Mouse (Mus musculus) heart, embryonic 16.5 days (tissue): ENCODE data around the gene Fem1b. TPM values are rescaled to one million over a fixed set of nuclear protein-coding genes. Genes with fewer than 3 reads are reported as not detected.

Source experiments
- ATAC-seq: fragments of 200-750 bp; cut with Nextera tagmentation; replicated peaks from 2 replicates; pipeline ENCODE4 v1.8.0; 2017; ENCODE audit warnings: moderate number of reproducible peaks; ENCODE audit not compliant: insufficient read depth, low FRiP score; ENCODE audit errors: extremely low read depth
- H3K27ac ChIP-seq: fragments of 300-500 bp; sonication (generic); 2 replicates; pipeline ENCODE4 v1.5.1; 2014; ENCODE audit warnings: mild to moderate bottlenecking, low read length, control low read depth, moderate library complexity
- H3K27me3 ChIP-seq: fragments of 300-500 bp; sonication (generic); 2 replicates; pipeline ENCODE4 v1.6.1; 2014; ENCODE audit warnings: low read length, mixed read lengths; ENCODE audit not compliant: control insufficient read depth, insufficient read depth
- H3K36me3 ChIP-seq: fragments of 300-500 bp; sonication (generic); 2 replicates; pipeline ENCODE4 v1.6.1; 2014; ENCODE audit not compliant: control insufficient read depth, insufficient read depth
- H3K4me1 ChIP-seq: fragments of 300-500 bp; sonication (generic); 2 replicates; pipeline ENCODE4 v1.6.1; 2014; ENCODE audit warnings: low read length, mixed read lengths; ENCODE audit not compliant: control insufficient read depth, insufficient read depth
- H3K4me2 ChIP-seq: fragments of 300-500 bp; sonication (generic); 2 replicates; pipeline ENCODE4 v1.6.1; 2014; ENCODE audit warnings: low read depth, mild to moderate bottlenecking, control low read depth, low read length
- H3K4me3 ChIP-seq: fragments of 300-500 bp; sonication (generic); 2 replicates; pipeline ENCODE4 v1.5.1; 2014; ENCODE audit warnings: mild to moderate bottlenecking, control low read depth, low read length
- H3K9ac ChIP-seq: fragments of 300-500 bp; sonication (generic); 2 replicates; pipeline ENCODE4 v1.6.1; 2014; ENCODE audit warnings: low read length, control low read depth
- H3K9me3 ChIP-seq: fragments of 300-500 bp; sonication (generic); replicated peaks from 2 replicates; pipeline ENCODE4 v1.6.1; 2016; ENCODE audit warnings: low read length; ENCODE audit not compliant: control insufficient read depth
- WGBS: fragments of 180-500 bp; shearing (Covaris S2); extraction: QIAGEN DNeasy Blood & Tissue Kit; methylation state at CpG from one replicate; pipeline ENCODE4 v1.1.7; 2014; 5-methylcytosine and 5-hydroxymethylcytosine counted together
- polyA plus RNA-seq: library from polyadenylated mRNA; unstranded; fragments of >200 nt; fragmentation: Nextera tagmentation; extraction: Ambion mirVana; gene quantifications from 2 replicates; pipeline ENCODE4 v1.2.1, GENCODE M21; 2015

Gene Fem1b
- polyA plus RNA-seq, 1 experiment from 2014 or later, result 12.1 TPM

- Histone ChIP-seq H3K9ac (no peak overlapping the region), H3K36me3 (peaks cover 4% of the 10 kb centered on the region; the same call in 1 of the 2 replicates), H3K27ac (no peak overlapping the region), H3K4me3 (no peak overlapping the region), H3K9me3 (no peaks in the 10 kb centered on the region), H3K4me1 (no peaks in the 10 kb centered on the region), H3K4me2 (no peak overlapping the region), H3K27me3 (no peaks in the 10 kb centered on the region)
- peak; percentile 46; the same call in 1 of the 2 replicates for ATAC-seq
- WGBS, result 1% methylated on average over 3 of the region's 3 CpGs
Observed at GRCm38 (mm10) chr9:62847694-62848093, 36.0 kb upstream of the Fem1b start.

GRCm38 (mm10) chr9:62844461-62844860, 32.7 kb upstream of the Fem1b start:
- H3K4me2 ChIP-seq, result no peak overlapping the region
- no peak overlapping the region for H3K4me3 ChIP-seq
- H3K27me3 ChIP-seq, result no peaks in the 10 kb centered on the region
- peaks cover 3% of the 10 kb centered on the region for H3K4me1 ChIP-seq
- H3K9ac ChIP-seq, result no peak overlapping the region
- no peak for ATAC-seq
- WGBS, result 90% methylated on average over 5 of the region's 5 CpGs
- no peak overlapping the region for H3K27ac ChIP-seq
- no peaks in the 10 kb centered on the region for H3K9me3 ChIP-seq
- H3K36me3 ChIP-seq, result no peaks in the 10 kb centered on the region

GRCm38 (mm10) chr9:62843356-62844024, 31.8 kb upstream of the Fem1b start:
- WGBS, result 79% methylated on average over 10 of the region's 10 CpGs
- Histone ChIP-seq H3K27me3 (no peaks in the 10 kb centered on the region), H3K4me3 (no peak overlapping the region), H3K4me1 (peaks cover 7% of the 10 kb centered on the region), H3K36me3 (no peaks in the 10 kb centered on the region), H3K9ac (no peak overlapping the region), H3K4me2 (no peak overlapping the region), H3K27ac (no peak overlapping the region), H3K9me3 (no peaks in the 10 kb centered on the region)
- ATAC-seq, result no peak

- Histone ChIP-seq H3K27me3 (no peaks in the 10 kb centered on the region), H3K36me3 (no peaks in the 10 kb centered on the region), H3K4me1 (peaks cover 13% of the 10 kb centered on the region), H3K27ac (peak overlapping the region; percentile 83), H3K4me3 (peak overlapping the region; percentile 79), H3K9me3 (no peaks in the 10 kb centered on the region), H3K4me2 (peak overlapping the region; percentile 84), H3K9ac (peak overlapping the region; percentile 97)
- ATAC-seq, result no peak
- 12% methylated on average over 14 of the region's 14 CpGs for WGBS
Observed at GRCm38 (mm10) chr9:62839172-62839770, 27.5 kb upstream of the Fem1b start.

- Histone ChIP-seq H3K4me1 (peaks cover 13% of the 10 kb centered on the region), H3K36me3 (no peaks in the 10 kb centered on the region), H3K27me3 (no peaks in the 10 kb centered on the region), H3K4me3 (peak within 1 kb of the TSS; percentile 79), H3K9me3 (no peaks in the 10 kb centered on the region), H3K27ac (peak within 1 kb of the TSS; percentile 83), H3K9ac (peak within 1 kb of the TSS; percentile 97), H3K4me2 (peak within 1 kb of the TSS; percentile 84)
- peak; percentile 94 for ATAC-seq
- WGBS, result under 1% methylated on average over 48 of the region's 48 CpGs
Observed at GRCm38 (mm10) chr9:62838506-62839171, 26.9 kb upstream of the Fem1b start, which contains the start of gene Cln6. TSS of gene Cln6 (plus strand) at chr9:62838785.

GRCm38 (mm10) chr9:62838146-62838505, 26.4 kb upstream of the Fem1b start:
- peak overlapping the region; percentile 97 for H3K9ac ChIP-seq
- peaks cover 13% of the 10 kb centered on the region for H3K4me1 ChIP-seq
- peak overlapping the region; percentile 83 for H3K27ac ChIP-seq
- no peak for ATAC-seq
- no peaks in the 10 kb centered on the region for H3K27me3 ChIP-seq
- no peaks in the 10 kb centered on the region for H3K9me3 ChIP-seq
- peak overlapping the region; percentile 84 for H3K4me2 ChIP-seq
- 9% methylated on average over 8 of the region's 8 CpGs for WGBS
- H3K4me3 ChIP-seq, result peak overlapping the region; percentile 79
- no peaks in the 10 kb centered on the region for H3K36me3 ChIP-seq

- peak overlapping the region; percentile 83 for H3K27ac ChIP-seq
- peak overlapping the region; percentile 84; the same call in 1 of the 2 replicates for H3K4me2 ChIP-seq
- H3K4me3 ChIP-seq, result no peak overlapping the region
- 41% methylated on average over 3 of the region's 3 CpGs for WGBS
- H3K36me3 ChIP-seq, result no peaks in the 10 kb centered on the region
- no peaks in the 10 kb centered on the region for H3K9me3 ChIP-seq
- no peak overlapping the region for H3K9ac ChIP-seq
- no peaks in the 10 kb centered on the region for H3K27me3 ChIP-seq
- H3K4me1 ChIP-seq, result peaks cover 13% of the 10 kb centered on the region
- ATAC-seq, result 0 out of 2 replicates have a peak, but pooled peaks have one; percentile 3
Observed at GRCm38 (mm10) chr9:62837611-62838010, 25.9 kb upstream of the Fem1b start.

GRCm38 (mm10) chr9:62835705-62836446, 24.1 kb upstream of the Fem1b start:
- no peaks in the 10 kb centered on the region for H3K27me3 ChIP-seq
- no peaks in the 10 kb centered on the region for H3K36me3 ChIP-seq
- H3K4me1 ChIP-seq, result peaks cover 13% of the 10 kb centered on the region
- no peaks in the 10 kb centered on the region for H3K9me3 ChIP-seq
- H3K4me2 ChIP-seq, result no peak overlapping the region
- no peak overlapping the region for H3K27ac ChIP-seq
- no peak overlapping the region for H3K4me3 ChIP-seq
- WGBS, result 70% methylated on average over 4 of the region's 4 CpGs
- H3K9ac ChIP-seq, result no peak overlapping the region
- ATAC-seq, result no peak
